Mouse (Mus musculus) heart, postnatal 0 days (tissue): ENCODE results near the gene Podn. TPM values are rescaled to one million over a fixed set of nuclear protein-coding genes. Genes with fewer than 3 reads are reported as not detected.

Experiments
- ATAC-seq: fragments of 200-750 bp; cut with Nextera tagmentation; 2 replicates; pipeline ENCODE4 v1.8.0; 2017; ENCODE audit warnings: low read depth, moderate number of reproducible peaks, moderate library complexity; ENCODE audit not compliant: insufficient read depth
- DNase-seq: peaks from one replicate; pipeline ENCODE4 v3.0.0-alpha.2; 2016; ENCODE audit warnings: low spot score
- H3K27ac ChIP-seq: fragments of 300-500 bp; sonication (generic); 2 replicates; pipeline ENCODE4 v1.5.1; 2014; ENCODE audit warnings: low read depth, mild to moderate bottlenecking
- H3K27me3 ChIP-seq: fragments of 300-500 bp; sonication (generic); 2 replicates; pipeline ENCODE4 v1.6.1; 2014; ENCODE audit warnings: low read length, mixed read lengths; ENCODE audit not compliant: control insufficient read depth, insufficient read depth
- H3K36me3 ChIP-seq: fragments of 300-500 bp; sonication (generic); replicated peaks from 2 replicates; pipeline ENCODE4 v1.6.1; 2014; ENCODE audit warnings: low read length, mixed read lengths; ENCODE audit not compliant: control insufficient read depth, insufficient read depth
- H3K4me1 ChIP-seq: fragments of 300-500 bp; sonication (generic); 2 replicates; pipeline ENCODE4 v1.6.1; 2014; ENCODE audit warnings: antibody characterized with exemption; ENCODE audit not compliant: control insufficient read depth, insufficient read depth
- H3K4me2 ChIP-seq: fragments of 300-500 bp; sonication (generic); 2 replicates; pipeline ENCODE4 v1.6.1; 2014; ENCODE audit warnings: low read depth, mild to moderate bottlenecking, low read length, moderate library complexity
- H3K4me3 ChIP-seq: fragments of 300-500 bp; sonication (generic); 2 replicates; pipeline ENCODE4 v1.5.1; 2014; ENCODE audit warnings: low read depth, low read length
- H3K9ac ChIP-seq: fragments of 300-500 bp; sonication (generic); replicated peaks from 2 replicates; pipeline ENCODE4 v1.6.1; 2014; ENCODE audit warnings: low read depth, low read length, mixed read lengths
- H3K9me3 ChIP-seq: fragments of 300-500 bp; sonication (generic); replicated peaks from 2 replicates; pipeline ENCODE4 v1.6.1; 2016; ENCODE audit warnings: low read length; ENCODE audit not compliant: control insufficient read depth
- CTCF ChIP-seq: IDR thresholded peaks from 2 replicates; pipeline ENCODE4 v1.5.1; 2016; ENCODE audit warnings: antibody characterized with exemption, control low read depth, low read depth
- EP300 ChIP-seq: IDR thresholded peaks from 2 replicates; pipeline ENCODE4 v1.6.1; 2016; ENCODE audit warnings: antibody characterized with exemption, low read depth
- WGBS: fragments of 180-500 bp; shearing (Covaris S2); extraction: QIAGEN DNeasy Blood & Tissue Kit; methylation state at CpG from one replicate; pipeline ENCODE4 v1.1.7; 2014; 5-methylcytosine and 5-hydroxymethylcytosine counted together
- polyA plus RNA-seq: library from polyadenylated mRNA; unstranded; fragments of >200 nt; fragmentation: Nextera tagmentation; extraction: Ambion mirVana; gene quantifications from 2 replicates; pipeline ENCODE4 v1.2.1, GENCODE M21; 2015
- total RNA-seq: library from RNA; depleted of rRNA; stranded (reverse); fragments of >200 nt; gene quantifications from 2 replicates; pipeline ENCODE4 v1.2.3, GENCODE M21; 2014; ENCODE audit warnings: low replicate concordance

The Podn gene
- total and polyA plus RNA-seq, 2 experiments from 2014 or later, result 0.53 to 5.0 TPM

- 64% methylated on average over 10 of the region's 10 CpGs for WGBS
- ATAC-seq (no peak), DNase-seq (no peak)
- Histone ChIP-seq H3K27ac (no peak overlapping the region), H3K27me3 (no peaks in the 10 kb centered on the region), H3K9me3 (no peaks in the 10 kb centered on the region), H3K4me3 (no peak overlapping the region), H3K9ac (no peak overlapping the region), H3K4me1 (no peaks in the 10 kb centered on the region), H3K36me3 (peaks cover 74% of the 10 kb centered on the region), H3K4me2 (no peak overlapping the region)
- TF ChIP-seq CTCF (no peak), EP300 (no peak)
Measured at GRCm38 (mm10) chr4:108051687-108052274, 44.5 kb downstream of the Podn start.

- no peaks in the 10 kb centered on the region for H3K9me3 ChIP-seq
- H3K9ac ChIP-seq, result no peak overlapping the region
- H3K4me1 ChIP-seq, result no peaks in the 10 kb centered on the region
- DNase-seq (no peak), ATAC-seq (no peak)
- H3K4me3 ChIP-seq, result no peak overlapping the region
- no peaks in the 10 kb centered on the region for H3K27me3 ChIP-seq
- peak overlapping the region; percentile 9; the same call in 1 of the 2 replicates for H3K27ac ChIP-seq
- H3K36me3 ChIP-seq, result peaks cover 49% of the 10 kb centered on the region
- 66% methylated on average over 8 of the region's 8 CpGs for WGBS
- no peak for TF ChIP-seq CTCF
- no peak for TF ChIP-seq EP300
- no peak overlapping the region for H3K4me2 ChIP-seq
Measured at GRCm38 (mm10) chr4:108046136-108046535, 50.1 kb downstream of the Podn start.

- peaks cover 45% of the 10 kb centered on the region for H3K36me3 ChIP-seq
- TF ChIP-seq EP300 (no peak), CTCF (no peak)
- DNase-seq, result no peak
- WGBS, result 65% methylated on average over 19 of the region's 19 CpGs
- H3K4me1 ChIP-seq, result no peaks in the 10 kb centered on the region
- H3K4me3 ChIP-seq, result no peak overlapping the region
- no peak overlapping the region for H3K9ac ChIP-seq
- no peak overlapping the region for H3K4me2 ChIP-seq
- no peak for ATAC-seq
- H3K27ac ChIP-seq, result 0 out of 2 replicates have a peak overlapping the region, but pooled peaks have one; percentile 9
- H3K9me3 ChIP-seq, result no peaks in the 10 kb centered on the region
- H3K27me3 ChIP-seq, result no peaks in the 10 kb centered on the region
Measured at GRCm38 (mm10) chr4:108045136-108046107, 50.8 kb downstream of the Podn start.

- TF ChIP-seq EP300 (no peak), CTCF (no peak)
- H3K4me3 ChIP-seq, result no peak overlapping the region
- 83% methylated on average over 8 of the region's 8 CpGs for WGBS
- no peak overlapping the region for H3K27ac ChIP-seq
- no peak for ATAC-seq
- peaks cover 2% of the 10 kb centered on the region for H3K4me1 ChIP-seq
- H3K9me3 ChIP-seq, result no peaks in the 10 kb centered on the region
- H3K27me3 ChIP-seq, result peaks cover 21% of the 10 kb centered on the region
- H3K36me3 ChIP-seq, result no peaks in the 10 kb centered on the region
- DNase-seq, result no peak
- H3K4me2 ChIP-seq, result no peak overlapping the region
- no peak overlapping the region for H3K9ac ChIP-seq
Measured at GRCm38 (mm10) chr4:108037027-108037426, 59.2 kb downstream of the Podn start.

GRCm38 (mm10) chr4:108033041-108033764, 63.0 kb downstream of the Podn start:
- no peak overlapping the region for H3K9ac ChIP-seq
- H3K9me3 ChIP-seq, result no peaks in the 10 kb centered on the region
- WGBS, result 88% methylated on average over 8 of the region's 8 CpGs
- H3K27me3 ChIP-seq, result peaks cover 49% of the 10 kb centered on the region
- DNase-seq (no peak), ATAC-seq (no peak)
- H3K4me3 ChIP-seq, result no peak overlapping the region
- no peak overlapping the region for H3K27ac ChIP-seq
- H3K4me2 ChIP-seq, result no peak overlapping the region
- H3K36me3 ChIP-seq, result no peaks in the 10 kb centered on the region
- TF ChIP-seq CTCF, result no peak
- TF ChIP-seq EP300, result no peak
- H3K4me1 ChIP-seq, result peaks cover 12% of the 10 kb centered on the region
